Mouse (Mus musculus): Measurements from ENCODE around the gene Fosb.

- TF ChIP-seq CTCF (IDR thresholded peaks at IDR 0.05; ENCODE audit: insufficient read depth, low read depth, low read length) (no peak), POLR2A (IDR thresholded peaks at IDR 0.05; ENCODE audit: insufficient read depth, low read depth, low read length) (no peak)
These were observed 6.9 kb downstream of the Fosb start for GRCm38 (mm10) chr7:19303046-19303305.

Measured in olfactory bulb, adult 2 months (tissue).